Mouse (Mus musculus) megakaryocyte progenitor cell, adult 5-6 weeks (primary cell): Measurements from ENCODE around the gene Phox2a. TPM values are rescaled to one million over a fixed set of nuclear protein-coding genes. Genes with fewer than 3 reads are reported as not detected.
A peak's percentile ranks its signal among the peaks of the same experiment; 100 is the strongest.

Experiments
- ATAC-seq: replicated peaks from 2 replicates; pipeline ENCODE4 v1.8.0; 2016; ENCODE audit warnings: mild to moderate bottlenecking, moderate TSS enrichment, inconsistent platforms; ENCODE audit not compliant: poor library complexity
- total RNA-seq, 2 experiments: library from RNA; stranded (forward) in 1 of 2; stranded (reverse) in 1 of 2; fragments of 157-497, 149-512 nt in 1 of 2; fragments of 200-1000 nt in 1 of 2; gene quantifications; 2 replicates each; pipeline versions ENCODE4 v1.2.3 to v1.2.4; 2015 to 2017

The Phox2a gene
- total RNA-seq (2015) = not detected in 2 replicates
- not detected in 2 replicates for total RNA-seq (2017)

GRCm38 (mm10) chr7:101817861-101818401 lies at the start of gene Phox2a:
Phox2a (plus strand) TSS chr7:101818313.
- no peak for ATAC-seq

- ATAC-seq = no peak
These were observed 48.1 kb upstream of the Phox2a start for GRCm38 (mm10) chr7:101770051-101770450.

- ATAC-seq = no peak
These were observed 46.5 kb upstream of the Phox2a start for GRCm38 (mm10) chr7:101771604-101772003.

GRCm38 (mm10) chr7:101772687-101773086 lies 45.4 kb upstream of the Phox2a start:
- no peak for ATAC-seq

- peak; percentile 46; the same call in 1 of the 2 replicates for ATAC-seq
These were observed 41.1 kb upstream of the Phox2a start for GRCm38 (mm10) chr7:101777053-101777452.

GRCm38 (mm10) chr7:101820295-101821030 lies 2.4 kb downstream of the Phox2a start:
- ATAC-seq = no peak

- peak; percentile 50 for ATAC-seq
These were observed 3.7 kb downstream of the Phox2a start for GRCm38 (mm10) chr7:101821571-101822501.

GRCm38 (mm10) chr7:101822836-101823757 lies 5.0 kb downstream of the Phox2a start:
- peak; percentile 52; the same call in 1 of the 2 replicates for ATAC-seq

GRCm38 (mm10) chr7:101823758-101824630 lies 5.9 kb downstream of the Phox2a start:
- ATAC-seq = no peak

GRCm38 (mm10) chr7:101830373-101830772 lies 12.3 kb downstream of the Phox2a start:
- no peak for ATAC-seq

GRCm38 (mm10) chr7:101831437-101831836 lies 13.3 kb downstream of the Phox2a start:
- no peak for ATAC-seq

GRCm38 (mm10) chr7:101832372-101832771 lies 14.3 kb downstream of the Phox2a start:
- no peak for ATAC-seq

- ATAC-seq = no peak
These were observed 15.2 kb downstream of the Phox2a start for GRCm38 (mm10) chr7:101833352-101833751.

- no peak for ATAC-seq
These were observed 15.9 kb downstream of the Phox2a start for GRCm38 (mm10) chr7:101833916-101834584.

GRCm38 (mm10) chr7:101834903-101835302 lies 16.8 kb downstream of the Phox2a start:
- no peak for ATAC-seq

GRCm38 (mm10) chr7:101835457-101836109 lies 17.5 kb downstream of the Phox2a start:
- no peak for ATAC-seq

- ATAC-seq = peak; percentile 51
These were observed 18.4 kb downstream of the Phox2a start for GRCm38 (mm10) chr7:101836271-101837153.
